Mouse (Mus musculus) lung, adult 18-20 months (tissue): ENCODE measurements at regions not wholly inside any gene's neighbourhood (a gene's known extent, or its start where the extent isn't known, plus 50 kb on each side); places are given as distances from the start of the nearest gene placed in this dataset.
"Not testable (repeated sequence)": the region's sequence is repeated elsewhere in the genome, so short reads cannot be mapped to it uniquely, and the experiment has no call there.

Experiments
- DNase-seq, 2 experiments: peaks; one replicate each; pipeline ENCODE4 v3.0.0; 2022; ENCODE audit warnings: mixed read lengths in 2 of 2

GRCm38 (mm10) chr7:58310096-58310495 lies 345.9 kb upstream of the Atp10a start:
- no peak for DNase-seq

- no peak for DNase-seq
These were observed 333.6 kb upstream of the Atp10a start for GRCm38 (mm10) chr7:58322381-58322780.

GRCm38 (mm10) chr7:58367384-58367783 lies 288.6 kb upstream of the Atp10a start:
- DNase-seq = no peak

- no peak for DNase-seq
These were observed 272.6 kb upstream of the Atp10a start for GRCm38 (mm10) chr7:58383401-58383800.

GRCm38 (mm10) chr7:58388326-58388725 lies 267.6 kb upstream of the Atp10a start:
- DNase-seq = no peak

GRCm38 (mm10) chr7:58392391-58393115 lies 263.4 kb upstream of the Atp10a start:
- DNase-seq = no peak

GRCm38 (mm10) chr7:58397992-58398391 lies 258.0 kb upstream of the Atp10a start:
- no peak for DNase-seq

- no peak for DNase-seq
These were observed 257.3 kb upstream of the Atp10a start for GRCm38 (mm10) chr7:58398558-58399144.

- DNase-seq = peak; percentile 93 to 94
These were observed 256.8 kb upstream of the Atp10a start for GRCm38 (mm10) chr7:58399145-58399604.

GRCm38 (mm10) chr7:58399651-58400050 lies 256.3 kb upstream of the Atp10a start:
- no peak for DNase-seq

- DNase-seq = no peak
These were observed 255.4 kb upstream of the Atp10a start for GRCm38 (mm10) chr7:58400594-58400993.

- no peak for DNase-seq
These were observed 218.9 kb upstream of the Atp10a start for GRCm38 (mm10) chr7:58436888-58437625.

GRCm38 (mm10) chr7:58442535-58443184 lies 213.3 kb upstream of the Atp10a start:
- DNase-seq = no peak

- no peak for DNase-seq
These were observed 212.7 kb upstream of the Atp10a start for GRCm38 (mm10) chr7:58443297-58443696.

GRCm38 (mm10) chr7:58445781-58446180 lies 210.2 kb upstream of the Atp10a start:
- DNase-seq = no peak

- DNase-seq = no peak
These were observed 209.7 kb upstream of the Atp10a start for GRCm38 (mm10) chr7:58446261-58446660.

GRCm38 (mm10) chr7:58448727-58449126 lies 207.2 kb upstream of the Atp10a start:
- peak in 1 of 2 experiments; percentile 0 for DNase-seq

GRCm38 (mm10) chr7:58451981-58452380 lies 204.0 kb upstream of the Atp10a start:
- DNase-seq = no peak

- not testable (repeated sequence) for DNase-seq
These were observed 197.8 kb upstream of the Atp10a start for GRCm38 (mm10) chr7:58458146-58458545.

GRCm38 (mm10) chr7:58460939-58461338 lies 195.0 kb upstream of the Atp10a start:
- no peak for DNase-seq

GRCm38 (mm10) chr7:58473150-58473549 lies 182.8 kb upstream of the Atp10a start:
- DNase-seq = no peak

GRCm38 (mm10) chr7:58475139-58475538 lies 180.8 kb upstream of the Atp10a start:
- no peak for DNase-seq

GRCm38 (mm10) chr7:58488250-58488649 lies 167.7 kb upstream of the Atp10a start:
- no peak for DNase-seq
